Mouse (Mus musculus) limb, embryonic 15.5 days (tissue): ENCODE measurements around the gene Ogt. TPM values are rescaled to one million over a fixed set of nuclear protein-coding genes. Genes with fewer than 3 reads are reported as not detected.

Experiments used
- polyA plus RNA-seq: library from polyadenylated mRNA; unstranded; fragments of >200 nt; fragmentation: Nextera tagmentation; extraction: Ambion mirVana; gene quantifications from 2 replicates; pipeline ENCODE4 v1.2.1, GENCODE M21; 2015

Ogt gene
- polyA plus RNA-seq, 1 experiment from 2014 or later = 143 TPM

Other genes starting within 250 kb of the Ogt start
- 31.0 and 33.5 TPM in 2 replicates for gene Zmym3, start 219.2 kb upstream of the Ogt start, polyA plus RNA-seq
- gene Nono, start 210.7 kb upstream of the Ogt start, polyA plus RNA-seq = 342 and 352 TPM in 2 replicates
- gene Itgb1bp2, start 191.0 kb upstream of the Ogt start, polyA plus RNA-seq = 37.1 and 115 TPM in 2 replicates
- gene Taf1, start 107.3 kb upstream of the Ogt start, polyA plus RNA-seq = 10.6 and 12.2 TPM in 2 replicates
- gene Cxcr3, start 94.2 kb downstream of the Ogt start, polyA plus RNA-seq = 0.22 and 0.32 TPM in 2 replicates
- gene Gm4779, start 154.4 kb downstream of the Ogt start, polyA plus RNA-seq = 0.08 and 0.19 TPM in 2 replicates
- gene 8030474K03Rik, start 154.6 kb downstream of the Ogt start, polyA plus RNA-seq = 0.09 and 0.21 TPM in 2 replicates
- 10.5 and 11.4 TPM in 2 replicates for gene Nhsl2, start 209.3 kb downstream of the Ogt start, polyA plus RNA-seq